Comparison of ENCODE assay signal across 8 mouse cellular contexts in the genomic region with DNA sequence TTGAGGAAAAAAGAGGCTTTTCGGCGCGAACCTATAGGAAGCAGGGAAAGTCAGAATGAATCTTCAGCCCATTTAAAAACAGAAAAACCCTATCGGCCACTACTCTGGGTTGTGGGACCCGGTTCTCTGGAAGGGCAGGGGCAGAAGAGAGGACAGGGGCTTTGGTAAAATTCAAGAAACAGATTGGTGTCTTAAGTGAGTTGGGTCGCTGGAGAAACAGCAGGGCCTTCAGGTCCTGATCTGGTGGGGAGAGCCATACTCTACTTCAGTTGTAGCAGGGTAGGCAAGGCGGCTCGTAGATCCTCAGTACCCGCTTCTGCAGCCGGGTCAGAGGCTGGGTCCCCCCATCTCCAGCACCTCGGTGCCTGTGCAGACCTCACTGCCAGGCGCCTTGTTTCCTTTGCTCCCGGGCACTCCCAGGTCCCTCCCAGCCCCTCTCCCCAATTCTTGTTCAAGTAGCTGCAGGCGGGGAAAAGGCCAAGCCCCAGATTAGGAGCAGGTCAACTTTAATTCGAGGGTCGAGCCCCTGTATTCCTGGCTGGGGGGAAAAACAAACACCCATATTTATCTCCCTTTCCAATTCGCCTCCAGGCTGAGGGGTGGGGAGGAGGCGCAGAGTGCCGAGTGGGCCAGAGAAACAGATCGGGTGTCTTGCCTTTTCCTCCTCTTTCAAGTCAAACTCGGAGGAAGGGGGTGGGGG. TPM values are rescaled to one million over a fixed set of nuclear protein-coding genes. Genes with fewer than 3 reads are reported as not detected.
DNase-seq lines count a peak whose midpoint lies in the region; ATAC-seq and TF ChIP-seq lines count a peak whose summit lies in the region.

No protein-coding gene starts in this region.

- H3K4me3 ChIP-seq in left cerebral cortex, adult 2 months: peak overlapping the region; percentile 74
- H3K4me3 ChIP-seq in forebrain, embryonic 15.5 days: peak overlapping the region; percentile 79
- H3K4me3 ChIP-seq in liver, embryonic 11.5 days (ENCODE audit: low read depth, low read length): peak overlapping the region; percentile 63
- H3K4me3 ChIP-seq in stomach, embryonic 14.5 days (ENCODE audit: low read depth, low read length): peak overlapping the region; percentile 83

- no peaks in the 10 kb centered on the region for H3K9me3 ChIP-seq in forebrain, embryonic 15.5 days
- no peaks in the 10 kb centered on the region for H3K9me3 ChIP-seq in liver, embryonic 11.5 days (ENCODE audit: control insufficient read depth, low read length)
- no peaks in the 10 kb centered on the region for H3K9me3 ChIP-seq in stomach, embryonic 14.5 days (ENCODE audit: control insufficient read depth, low read depth, low read length)

- intact Hi-C loops in left cerebral cortex, adult 2 months (cut with DNase I): no loop called here
- intact Hi-C loops in left cerebral cortex, postnatal 4 days (cut with DNase I): loop anchor here (5.0 to 10.0 kb wide), 2 partner anchors 1206 to 1439 kb away; no protein-coding TSS in a partner anchor

- DNase-seq in left cerebral cortex, adult 2 months (ENCODE audit: extremely low spot score in 1 of 2, low spot score in 2 of 2): no peak
- DNase-seq in left cerebral cortex, postnatal 4 days: no peak
- DNase-seq in liver, embryonic 11.5 days (ENCODE audit: low spot score): peak; percentile 38
- DNase-seq in cerebellum, postnatal 4 days (ENCODE audit: low spot score in 2 of 2): no peak
- no peak for DNase-seq in thymus, postnatal 14 days

- no peaks in the 10 kb centered on the region for H3K27me3 ChIP-seq in forebrain, embryonic 15.5 days
- H3K27me3 ChIP-seq in liver, embryonic 11.5 days (replicated peaks; ENCODE audit: control insufficient read depth, insufficient read depth, low read length): peaks cover 62% of the 10 kb centered on the region
- no peaks in the 10 kb centered on the region for H3K27me3 ChIP-seq in stomach, embryonic 14.5 days (ENCODE audit: control insufficient read depth, insufficient read depth, low read length)

- no peak for TF ChIP-seq CTCF in left cerebral cortex, adult 2 months (IDR thresholded peaks at IDR 0.05)

- H3K4me1 ChIP-seq in forebrain, embryonic 15.5 days: peaks cover 33% of the 10 kb centered on the region
- no peaks in the 10 kb centered on the region; the same call in 1 of the 2 replicates for H3K4me1 ChIP-seq in liver, embryonic 11.5 days (replicated peaks; ENCODE audit: control insufficient read depth, insufficient read depth, low read length)
- peaks cover 18% of the 10 kb centered on the region for H3K4me1 ChIP-seq in stomach, embryonic 14.5 days (ENCODE audit: control insufficient read depth, insufficient read depth, low read length)

- H3K27ac ChIP-seq in left cerebral cortex, adult 2 months: peak overlapping the region; percentile 91
- peak overlapping the region; percentile 99 for H3K27ac ChIP-seq in forebrain, embryonic 15.5 days (replicated peaks)
- no peak overlapping the region; the same call in 1 of the 2 replicates for H3K27ac ChIP-seq in liver, embryonic 11.5 days (ENCODE audit: low read depth, low read length)
- peak overlapping the region; percentile 100 for H3K27ac ChIP-seq in stomach, embryonic 14.5 days (ENCODE audit: low read length)

- ATAC-seq in forebrain, embryonic 15.5 days (replicated peaks): no peak
- no peak for ATAC-seq in liver, embryonic 11.5 days (replicated peaks; ENCODE audit: low FRiP score)
- ATAC-seq in stomach, embryonic 14.5 days (ENCODE audit: insufficient number of reproducible peaks, insufficient read depth, low FRiP score, low read depth): no peak
- ATAC-seq in activated CD4-positive, CD25-positive, alpha-beta regulatory T cell, adult 4 months: no peak

- H3K4me2 ChIP-seq in forebrain, embryonic 15.5 days (replicated peaks): peak overlapping the region; percentile 78
- H3K4me2 ChIP-seq in liver, embryonic 11.5 days: peak overlapping the region; percentile 81
- H3K4me2 ChIP-seq in stomach, embryonic 14.5 days (replicated peaks; ENCODE audit: low read depth, low read length): peak overlapping the region; percentile 71

- H3K36me3 ChIP-seq in forebrain, embryonic 15.5 days: peaks cover 2% of the 10 kb centered on the region; the same call in 1 of the 2 replicates
- H3K36me3 ChIP-seq in liver, embryonic 11.5 days (ENCODE audit: control insufficient read depth, insufficient read depth, low read length): no peaks in the 10 kb centered on the region
- H3K36me3 ChIP-seq in stomach, embryonic 14.5 days (ENCODE audit: control insufficient read depth, insufficient read depth, low read length): peaks cover 20% of the 10 kb centered on the region

- WGBS in forebrain, embryonic 15.5 days: 2% methylated on average over 21 of the region's 21 CpGs
- WGBS in liver, embryonic 11.5 days: 12% methylated on average over 21 of the region's 21 CpGs
- WGBS in stomach, embryonic 14.5 days: 9% methylated on average over 21 of the region's 21 CpGs

- H3K9ac ChIP-seq in forebrain, embryonic 15.5 days (replicated peaks): peak overlapping the region; percentile 95
- peak overlapping the region; percentile 79 for H3K9ac ChIP-seq in liver, embryonic 11.5 days (ENCODE audit: low read depth, low read length)
- H3K9ac ChIP-seq in stomach, embryonic 14.5 days (replicated peaks; ENCODE audit: low read depth, low read length): peak overlapping the region; percentile 98

RNA-seq across cellular contexts. Expression of gene Meis2, which starts 4.8 kb away (rescaled TPM):
- 100 to 1,000 TPM; 110 to 116 TPM for total RNA-seq in left cerebral cortex, adult 2 months (2021)
- 100 to 1,000 TPM; 186 to 188 TPM for total RNA-seq in left cerebral cortex, postnatal 4 days (2021)
- polyA plus RNA-seq in forebrain, embryonic 15.5 days (2015; fragmentation: Nextera tagmentation; extraction: Ambion mirVana): 155 and 167 TPM in 2 replicates
- 18.0 and 20.0 TPM in 2 replicates for polyA plus RNA-seq in liver, embryonic 11.5 days (2014; fragmentation: Nextera tagmentation; extraction: Ambion mirVana)
- 85.0 and 86.3 TPM in 2 replicates for polyA plus RNA-seq in stomach, embryonic 14.5 days (2014; fragmentation: Nextera tagmentation; extraction: Ambion mirVana)
- polyA plus RNA-seq in activated CD4-positive, CD25-positive, alpha-beta regulatory T cell, adult 4 months (2017; shearing (Covaris generic)): under 1 TPM in 1 of 2 experiments, not detected in 1; 0.26 TPM

Comparison
In these comparisons a context has a peak if more than half of its experiments do, and no peak if none do; other contexts are left out.
1. RNA of gene Meis2, which starts 4.8 kb away (polyA plus RNA-seq): 155 to 167 TPM in forebrain, embryonic 15.5 days, 85.0 to 86.3 TPM in stomach, embryonic 14.5 days and 18.0 to 20.0 TPM in liver, embryonic 11.5 days; 0.26 TPM in activated CD4-positive, CD25-positive, alpha-beta regulatory T cell, adult 4 months; every median in the first group is over 10 times any median in the second.
2. Peak in every context shown above with its lines, with median percentiles within 50 percentile points of each other: H3K4me3 ChIP-seq, H3K4me2 ChIP-seq and H3K9ac ChIP-seq.